Mouse (Mus musculus) left cerebral cortex, postnatal 4 days (tissue): ENCODE measurements around the gene Sec16a. TPM values are rescaled to one million over a fixed set of nuclear protein-coding genes. Genes with fewer than 3 reads are reported as not detected.

Source experiments
- DNase-seq: peaks from one replicate; pipeline ENCODE4 v3.0.0-alpha.2; 2022
- intact Hi-C: fragments of 180-260 bp; cut with DNase I; formaldehyde crosslinking; loops from one replicate; pipeline ENCODE4 v1.15.1; 2025
- total RNA-seq, 2 experiments: library from RNA; stranded (reverse); gene quantifications; 2 replicates each; pipeline ENCODE4 v1.2.3; 2021

Gene Sec16a
- total RNA-seq, 2 experiments from 2014 or later, result 52.3 to 52.6 TPM

DNA sequence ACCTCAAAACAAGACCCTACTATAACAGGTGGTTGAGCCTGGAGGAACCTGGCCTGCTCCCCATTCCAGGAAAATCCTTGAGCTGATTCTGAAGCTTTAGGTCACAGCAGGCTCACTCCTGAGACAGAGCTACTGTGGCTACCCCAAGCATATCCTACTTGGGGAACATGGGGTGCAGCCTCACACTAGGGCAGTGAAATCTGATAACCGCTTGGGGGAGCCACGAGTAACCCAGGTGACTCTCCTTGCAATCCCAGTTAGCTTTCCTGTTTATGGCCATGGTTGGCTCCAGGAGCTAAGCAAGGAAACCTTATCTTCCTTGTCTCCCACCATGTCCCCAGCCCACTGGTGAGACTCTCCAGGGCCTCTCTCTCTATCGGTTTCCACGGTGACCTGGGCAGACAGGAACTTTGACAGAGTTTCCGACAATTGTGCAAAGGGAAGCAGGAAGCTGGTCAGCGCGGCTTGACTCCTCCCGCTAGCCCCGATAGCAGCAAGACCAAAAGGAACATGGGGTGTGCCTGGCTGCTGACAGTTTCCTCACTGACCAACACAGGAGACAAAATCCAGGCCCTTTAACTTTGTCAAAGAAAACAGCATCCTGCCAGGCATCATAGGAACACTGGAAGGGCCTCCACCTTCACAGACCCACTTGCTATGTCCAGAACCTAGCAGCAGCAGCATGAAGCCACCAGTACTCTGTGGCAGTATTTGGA is 29.9 kb upstream of the Sec16a start:
- intact Hi-C loops, result no loop called here
- no peak for DNase-seq

- intact Hi-C loops, result no loop called here
- DNase-seq, result peak; percentile 66
These were observed 27.5 kb upstream of the Sec16a start for GRCm38 (mm10) chr2:26472312-26473090.

GRCm38 (mm10) chr2:26471652-26472285 is 26.8 kb upstream of the Sec16a start:
- intact Hi-C loops, result no loop called here
- peak; percentile 46 for DNase-seq

- DNase-seq, result no peak
- intact Hi-C loops, result no loop called here
These were observed 26.0 kb upstream of the Sec16a start for GRCm38 (mm10) chr2:26470967-26471366.

- DNase-seq, result no peak
- intact Hi-C loops, result no loop called here
These were observed 23.4 kb upstream of the Sec16a start for GRCm38 (mm10) chr2:26468376-26468775.

DNA sequence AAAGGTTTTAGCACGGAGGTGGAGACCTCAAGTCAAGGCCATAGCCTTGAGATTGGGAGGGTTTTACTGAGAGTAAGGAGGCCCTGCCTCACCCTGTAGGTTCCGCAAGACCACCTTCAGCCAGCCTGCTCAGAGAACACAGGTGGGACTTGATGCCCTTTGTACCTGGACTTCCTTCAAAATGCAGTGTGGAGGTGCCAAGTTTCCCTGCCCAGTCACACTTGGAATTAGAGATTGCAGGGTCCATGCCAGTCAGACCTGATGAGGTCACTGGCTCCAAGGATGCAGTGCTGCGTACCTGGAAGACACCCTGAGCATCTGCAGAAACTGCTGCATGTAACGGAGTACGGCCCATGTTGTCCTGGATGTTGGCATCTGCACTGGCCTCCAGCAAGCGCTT is 18.4 kb upstream of the Sec16a start:
- intact Hi-C loops, result no loop called here

DNA sequence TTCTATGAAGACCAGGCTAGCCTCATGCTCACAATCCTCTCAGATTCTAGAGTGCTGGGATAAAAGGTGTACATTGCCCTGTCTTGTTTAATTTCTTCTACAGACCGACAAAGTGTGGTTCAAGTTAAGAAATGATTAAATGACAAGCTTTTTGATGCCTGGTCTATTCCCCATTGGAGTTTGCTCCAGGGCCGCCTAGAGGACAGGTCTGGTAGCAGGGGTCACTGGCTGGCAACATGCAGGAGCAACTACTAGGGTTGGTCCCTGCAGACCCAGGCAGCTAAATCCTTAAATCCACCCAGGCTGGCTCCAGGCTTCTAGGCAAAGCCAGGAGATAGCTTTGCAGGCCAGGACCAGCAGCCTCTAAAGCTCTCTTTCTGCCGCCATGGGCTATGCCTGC is 18.0 kb upstream of the Sec16a start:
- intact Hi-C loops, result no loop called here

More for the DNA sequence above, 18.4 kb upstream of the Sec16a start:
- no peak for DNase-seq

DNA sequence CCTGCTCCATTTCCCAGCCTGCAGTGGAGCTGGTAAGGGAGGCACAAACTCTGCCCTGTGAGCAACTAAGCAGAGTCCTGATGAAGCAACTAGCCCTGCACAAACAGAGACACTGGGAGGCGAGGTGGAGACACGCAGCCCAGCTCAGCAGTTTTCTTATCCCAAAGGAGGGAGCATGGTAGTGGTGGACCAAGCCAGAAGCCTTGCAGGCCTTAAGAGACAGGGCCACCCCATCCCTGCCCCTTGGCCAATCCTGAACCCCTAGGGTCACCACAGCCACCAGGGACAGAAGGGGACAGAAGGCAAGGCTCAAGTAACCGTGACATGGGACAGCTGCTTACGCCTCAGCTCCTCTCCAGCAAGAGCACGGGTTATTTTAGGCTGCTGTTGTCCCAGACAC is 16.7 kb upstream of the Sec16a start:
- intact Hi-C loops, result no loop called here
- DNase-seq, result no peak

More for the DNA sequence above, 18.0 kb upstream of the Sec16a start:
- DNase-seq, result no peak

- no peak for DNase-seq
- intact Hi-C loops, result no loop called here
These were observed 15.8 kb upstream of the Sec16a start for GRCm38 (mm10) chr2:26460837-26461236.

GRCm38 (mm10) chr2:26460097-26460646 is 15.2 kb upstream of the Sec16a start:
- intact Hi-C loops, result no loop called here
- DNase-seq, result no peak

- intact Hi-C loops, result no loop called here
- DNase-seq, result no peak
These were observed 14.5 kb upstream of the Sec16a start for GRCm38 (mm10) chr2:26459478-26459877.

GRCm38 (mm10) chr2:26458402-26459124 is 13.5 kb upstream of the Sec16a start:
- no peak for DNase-seq
- intact Hi-C loops, result no loop called here

DNA sequence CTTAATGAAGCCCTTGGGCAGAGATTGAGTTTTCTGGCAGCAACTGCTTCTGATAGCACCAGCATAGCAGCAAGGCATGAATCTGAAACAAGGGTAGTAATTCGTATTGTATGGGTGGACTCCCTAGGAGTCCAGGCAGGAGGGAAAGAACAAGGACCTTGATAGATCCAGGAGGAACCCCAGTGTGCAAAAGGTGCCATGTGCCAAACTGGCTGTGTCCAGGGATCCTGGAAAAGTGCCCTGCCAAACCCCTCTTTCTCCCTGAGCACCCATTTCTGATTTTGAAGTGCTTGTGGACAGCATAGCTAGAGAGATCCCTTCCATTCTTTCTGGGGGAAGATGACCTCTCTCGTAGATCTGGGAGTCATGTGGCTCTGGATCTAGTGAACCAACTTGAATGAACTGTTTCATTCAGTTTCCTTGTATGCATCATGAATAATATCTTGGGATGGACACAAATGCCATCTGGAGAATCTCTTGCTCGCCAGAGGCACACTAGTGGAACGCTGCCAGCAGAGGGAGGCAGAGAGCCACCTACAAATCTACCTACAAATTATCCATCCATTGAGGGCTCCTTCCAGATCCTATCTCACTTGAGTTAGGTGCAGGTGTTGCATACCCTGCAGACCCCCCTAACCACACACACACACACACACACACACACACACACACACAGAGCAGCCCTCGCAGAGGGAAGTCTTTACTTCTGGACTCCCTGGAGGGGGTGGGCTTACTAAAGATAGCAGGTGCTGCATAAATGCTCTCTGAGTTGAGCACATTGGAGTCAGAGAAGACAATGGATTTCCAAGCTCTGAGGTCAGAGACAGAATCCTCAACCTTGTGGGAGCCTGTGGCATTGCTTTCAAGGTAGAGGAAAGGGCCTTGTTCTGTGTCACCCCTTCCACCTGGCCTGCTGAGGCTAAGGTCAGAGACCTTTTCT is 4.4 kb upstream of the Sec16a start:
- intact Hi-C loops, result loop anchor here (5.0 kb wide), 2 partner anchors 113 to 188 kb away; no protein-coding TSS in a partner anchor
- peak; percentile 91 for DNase-seq

- no peak for DNase-seq
- intact Hi-C loops, result no loop called here
These were observed 2.4 kb upstream of the Sec16a start for GRCm38 (mm10) chr2:26447451-26447850.

DNA sequence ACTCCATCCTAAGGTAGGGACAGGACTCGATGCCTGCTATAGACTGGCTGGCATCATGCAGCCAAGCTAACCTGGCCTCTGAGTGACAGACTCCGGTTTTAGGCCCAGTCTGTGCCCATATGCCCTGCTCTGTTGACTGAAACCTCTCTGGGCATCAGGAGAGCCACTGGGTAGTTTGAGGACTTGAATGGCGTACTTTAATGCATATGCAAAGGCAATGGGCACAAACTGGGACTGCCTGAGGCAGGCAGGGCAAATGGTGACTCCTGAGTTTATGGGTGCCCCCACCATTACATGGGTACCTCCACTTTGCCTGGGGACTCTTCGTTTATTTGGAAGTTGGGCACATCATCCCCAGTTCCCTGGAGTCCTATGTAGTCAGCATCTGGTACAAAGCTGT is 1.7 kb upstream of the Sec16a start:
- intact Hi-C loops, result no loop called here
- DNase-seq, result no peak

DNA sequence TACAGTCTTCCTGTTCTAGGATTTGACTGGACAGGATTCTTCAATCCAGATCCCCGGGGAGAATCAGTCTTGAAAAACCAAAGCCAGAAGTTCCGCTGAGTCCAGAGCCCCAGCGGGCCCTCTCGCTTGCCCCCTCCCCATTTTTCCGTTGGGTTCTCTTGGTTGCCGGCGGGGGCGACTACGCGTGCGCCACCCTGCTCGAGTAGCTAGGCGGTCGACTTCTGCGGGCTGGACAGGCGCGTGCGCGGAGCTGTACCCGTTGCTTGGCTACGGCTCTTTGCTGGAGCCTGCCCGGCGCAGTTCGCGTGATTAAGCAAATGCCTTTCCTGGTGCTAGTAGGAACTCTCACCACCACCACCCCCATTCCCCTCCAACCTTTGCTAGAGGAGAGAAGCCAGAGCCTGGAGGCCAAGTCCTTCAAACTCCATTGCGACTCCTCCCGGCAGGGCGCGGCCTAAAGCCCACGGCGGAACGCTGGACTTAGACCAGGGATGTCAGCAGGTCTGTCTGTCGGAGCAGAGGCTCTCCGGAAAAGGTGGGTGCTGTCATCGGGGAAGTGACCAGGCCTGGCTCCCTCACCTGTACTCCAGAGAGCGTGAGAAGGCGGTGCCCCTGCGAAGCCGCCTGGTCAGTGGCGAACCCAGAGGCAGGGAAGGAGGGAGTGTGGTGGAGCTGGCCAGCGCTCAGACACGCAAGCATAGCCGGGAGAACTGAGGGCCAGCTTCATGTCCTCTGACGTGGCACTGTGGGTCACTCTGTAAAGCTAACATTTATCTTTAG is 840 bp upstream of the Sec16a start:
- intact Hi-C loops, result no loop called here

DNA sequence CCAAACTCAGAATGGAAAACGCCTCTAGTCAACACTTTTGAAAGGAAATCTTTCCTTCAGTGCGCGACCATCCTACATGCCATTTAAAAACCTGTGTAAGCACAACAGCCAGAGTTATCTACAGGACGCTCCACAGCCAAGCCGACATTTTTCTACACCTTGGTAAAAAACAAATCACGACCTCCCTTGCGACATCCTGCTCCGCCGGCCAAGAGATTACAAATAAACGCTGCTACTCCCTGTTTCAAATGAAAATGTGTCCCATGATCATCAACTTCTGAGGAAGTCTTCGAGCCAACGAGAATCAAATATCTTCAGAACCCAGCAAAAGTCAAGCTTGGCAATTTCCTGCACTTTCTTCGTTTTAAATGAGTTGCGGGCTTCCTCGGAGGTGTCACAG is 648 bp downstream of the Sec16a start:
- intact Hi-C loops, result no loop called here
- no peak for DNase-seq

More for the DNA sequence above, 840 bp upstream of the Sec16a start:
- DNase-seq, result peak; percentile 96

GRCm38 (mm10) chr2:26443876-26444275 is 1.1 kb downstream of the Sec16a start:
- DNase-seq, result no peak
- intact Hi-C loops, result no loop called here

DNA sequence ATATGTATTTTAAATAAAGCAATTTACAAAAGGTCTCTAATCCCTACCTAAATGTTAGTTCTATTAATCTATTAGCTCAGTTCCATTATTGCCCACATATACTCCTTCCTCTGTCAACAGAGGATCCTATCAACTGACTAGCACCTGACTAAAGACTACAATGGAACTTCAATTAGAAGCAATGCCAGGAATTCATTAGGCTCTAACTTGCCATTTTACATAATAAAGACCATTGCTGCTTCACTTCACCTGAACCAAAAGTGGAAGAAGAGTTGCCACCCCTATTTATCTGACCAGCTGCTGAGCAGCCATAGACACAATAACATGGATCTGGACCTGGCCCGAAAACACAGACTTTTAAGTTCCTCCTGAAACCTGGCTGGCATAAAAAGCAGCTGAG is 2.2 kb downstream of the Sec16a start:
- intact Hi-C loops, result no loop called here
- DNase-seq, result no peak
